Mouse (Mus musculus): ENCODE measurements around the gene Rbp1. TPM values are rescaled to one million over a fixed set of nuclear protein-coding genes. Genes with fewer than 3 reads are reported as not detected.

Rbp1 gene
- 70.6 and 71.2 TPM in 2 replicates for polyA plus RNA-seq (2012; rRNA removed)

DNA sequence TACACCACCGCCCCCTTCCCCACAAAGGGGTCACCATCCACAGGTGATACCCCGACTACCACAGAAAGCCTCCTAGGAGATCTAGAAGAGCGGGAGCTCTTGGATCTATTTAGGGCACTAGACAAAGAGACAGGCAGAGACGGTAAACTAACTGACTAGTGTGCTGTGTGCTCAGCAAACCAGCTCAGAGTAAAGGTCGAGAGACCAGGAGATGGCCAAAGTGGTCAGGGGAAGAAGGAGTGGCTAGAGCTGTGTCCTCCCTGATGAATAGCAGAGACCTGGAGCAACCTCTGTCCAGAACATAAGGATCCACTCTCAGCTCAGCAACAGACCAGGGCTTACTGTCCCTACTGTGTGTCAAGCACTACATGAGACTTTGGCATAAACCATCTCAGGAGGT lies at the start of gene Rbp1:
TSS of gene Rbp1 (plus strand) at position 306 of the 400 bp plus-strand sequence.
- no peak for DNase-seq (ENCODE audit: low spot score)

DNA sequence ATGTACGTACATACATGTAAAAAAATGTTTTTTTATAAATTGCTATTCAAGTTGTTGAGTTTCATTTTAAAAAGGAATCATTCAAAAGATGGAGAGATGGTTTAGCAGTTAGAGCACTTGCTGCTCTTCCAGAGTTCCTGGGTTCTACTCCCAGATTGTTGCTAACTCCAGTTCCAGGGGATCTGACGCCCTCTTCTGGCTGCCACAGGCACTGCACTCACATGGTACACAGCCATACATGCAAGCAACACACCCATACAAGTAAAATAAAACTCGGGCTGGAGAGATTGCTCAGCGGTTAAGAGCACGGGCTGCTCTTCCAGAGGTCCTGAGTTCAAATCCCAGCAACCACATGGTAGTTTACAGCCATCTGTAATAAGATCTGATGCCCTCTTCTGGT lies 49.4 kb upstream of the Rbp1 start:
- DNase-seq (ENCODE audit: low spot score): no peak

DNA sequence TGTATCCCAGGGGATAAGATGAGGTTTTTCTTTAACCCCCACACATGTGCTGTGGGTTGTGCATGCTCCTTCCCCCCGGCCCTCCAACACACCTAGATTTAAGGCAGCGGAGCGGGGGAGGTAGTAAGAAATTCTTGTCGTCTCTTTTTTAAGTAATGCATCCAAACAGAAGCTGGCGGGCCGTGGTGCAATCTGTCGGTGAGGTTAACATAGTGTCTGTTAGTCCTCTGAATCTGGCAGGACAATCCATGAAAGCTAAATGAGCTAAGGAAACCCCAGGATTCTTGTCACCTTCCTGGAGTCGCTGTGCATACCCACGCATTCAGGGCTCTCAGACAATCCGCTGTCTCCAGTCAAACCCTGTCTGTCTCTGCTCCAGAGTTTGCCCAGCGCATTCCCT lies 47.9 kb upstream of the Rbp1 start:
- DNase-seq (ENCODE audit: low spot score): no peak

DNA sequence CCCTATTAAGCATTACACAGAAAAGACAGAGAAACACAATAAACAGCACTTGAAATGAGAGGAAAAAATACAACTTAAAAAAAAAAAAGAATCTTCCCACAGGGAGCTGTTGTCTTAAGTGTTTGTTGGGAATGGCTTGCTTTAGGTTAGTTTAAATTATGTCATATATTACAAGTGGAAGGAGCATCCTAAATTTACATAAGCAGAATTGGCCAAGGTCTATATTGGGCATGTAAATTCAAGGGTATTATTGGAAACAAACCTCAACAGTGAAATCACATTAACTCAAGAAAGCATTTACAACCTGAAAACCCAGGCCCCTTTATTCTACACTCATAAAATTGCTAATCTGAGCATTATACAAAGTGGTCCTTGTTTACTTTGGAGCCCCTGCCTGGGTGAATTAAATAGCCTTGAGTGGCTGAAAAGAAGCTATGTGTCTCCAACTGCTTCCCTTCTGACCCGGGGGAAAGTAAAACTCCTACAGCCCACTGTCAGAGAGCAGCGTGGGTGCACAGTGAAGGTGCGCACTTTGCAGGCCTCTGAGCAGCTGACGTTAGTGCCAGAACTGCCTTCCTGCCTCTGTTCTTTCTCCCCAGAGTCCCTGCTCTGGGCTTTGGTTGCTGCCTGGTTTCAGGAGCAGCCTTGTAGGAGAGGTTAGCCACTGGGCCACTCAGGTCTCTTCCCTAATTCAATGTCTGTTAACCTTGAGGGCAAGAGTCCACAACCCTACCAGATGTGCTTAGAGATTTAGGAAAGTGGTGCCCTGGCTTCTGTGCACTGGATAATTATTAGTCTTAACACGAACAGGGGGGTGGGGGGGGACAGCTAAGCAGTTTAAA lies 47.2 kb upstream of the Rbp1 start:
- DNase-seq (ENCODE audit: low spot score): no peak

DNA sequence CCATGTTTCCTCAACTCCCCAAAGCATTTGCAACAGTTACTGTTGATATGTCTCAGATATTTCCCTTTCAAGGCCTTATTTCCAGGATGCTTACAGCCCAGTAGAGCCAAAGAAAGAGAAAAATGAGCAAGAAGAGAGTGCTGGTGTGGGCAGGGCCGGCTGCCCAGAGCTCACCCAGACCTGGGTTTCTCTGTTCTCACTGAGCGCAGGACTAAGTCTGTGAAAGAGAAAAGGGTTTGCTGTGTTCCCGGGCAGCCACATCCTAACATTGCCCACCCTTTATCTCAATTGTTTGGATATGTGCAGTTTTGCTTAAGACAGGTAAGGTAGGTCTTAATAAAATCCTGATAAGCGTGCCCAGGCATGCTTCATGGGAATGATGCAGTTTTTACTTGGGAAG lies 43.0 kb upstream of the Rbp1 start:
- no peak for DNase-seq (ENCODE audit: low spot score)

DNA sequence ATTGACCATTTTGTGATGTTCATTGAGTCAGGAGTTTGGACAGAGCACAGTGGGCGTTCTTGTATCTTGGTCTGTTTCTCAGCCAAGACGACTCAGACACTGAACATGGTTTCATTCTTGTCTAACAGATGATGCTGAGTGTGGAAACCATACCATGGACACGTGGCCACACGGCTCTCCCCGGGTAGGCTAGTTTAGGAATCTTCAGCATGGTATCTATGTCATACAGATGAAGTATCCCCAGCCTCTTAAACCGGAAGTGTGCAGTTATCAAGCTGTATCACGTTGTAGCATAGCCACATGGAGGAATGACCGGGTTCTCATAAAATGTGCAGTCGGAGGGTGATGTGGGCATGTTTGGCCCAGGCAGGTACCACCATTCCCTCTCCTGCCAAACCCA lies 42.2 kb upstream of the Rbp1 start:
- DNase-seq (ENCODE audit: low spot score): no peak

DNA sequence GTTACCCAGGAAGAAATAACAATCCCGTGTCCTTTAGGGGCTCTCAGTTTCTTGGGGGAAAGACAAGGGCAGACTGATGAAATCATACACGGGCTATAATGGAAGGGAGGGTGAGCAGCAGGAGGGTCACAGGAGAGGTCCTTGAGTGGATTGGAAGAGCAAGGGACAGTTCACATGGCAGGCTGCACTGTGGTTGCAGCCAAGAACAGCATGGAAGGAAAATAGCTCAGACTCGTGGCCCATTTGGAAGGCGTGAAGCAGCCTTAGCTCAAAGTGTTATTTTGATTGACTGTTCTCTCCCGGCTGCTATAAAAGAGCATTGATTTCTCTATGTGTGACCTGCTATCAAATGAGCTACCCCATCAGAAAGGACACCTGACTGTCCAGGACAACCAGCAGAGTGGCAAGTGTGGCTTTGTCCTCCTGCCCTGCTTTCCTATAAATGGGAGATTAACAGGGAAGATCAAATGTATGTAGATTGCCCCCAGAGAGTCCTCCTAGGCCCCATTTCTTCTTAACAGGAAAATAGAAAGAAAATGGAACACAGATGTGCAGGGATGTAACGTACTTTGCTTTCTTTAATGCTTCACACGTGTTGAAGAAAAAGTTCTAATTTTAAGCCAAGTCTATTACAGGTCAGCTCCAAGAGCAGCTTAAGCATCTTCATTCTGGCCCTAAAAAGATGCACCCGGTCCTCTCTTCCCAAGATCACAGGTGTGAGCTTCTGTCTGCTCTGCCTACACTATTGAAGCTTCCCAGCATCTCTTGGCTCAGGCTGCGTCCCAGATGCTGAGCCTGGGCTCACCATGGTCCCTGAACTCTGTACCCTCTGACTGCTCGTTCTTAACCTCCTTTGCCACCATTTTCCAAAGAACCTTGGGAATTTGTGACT lies 34.8 kb upstream of the Rbp1 start:
- no peak for DNase-seq (ENCODE audit: low spot score)

DNA sequence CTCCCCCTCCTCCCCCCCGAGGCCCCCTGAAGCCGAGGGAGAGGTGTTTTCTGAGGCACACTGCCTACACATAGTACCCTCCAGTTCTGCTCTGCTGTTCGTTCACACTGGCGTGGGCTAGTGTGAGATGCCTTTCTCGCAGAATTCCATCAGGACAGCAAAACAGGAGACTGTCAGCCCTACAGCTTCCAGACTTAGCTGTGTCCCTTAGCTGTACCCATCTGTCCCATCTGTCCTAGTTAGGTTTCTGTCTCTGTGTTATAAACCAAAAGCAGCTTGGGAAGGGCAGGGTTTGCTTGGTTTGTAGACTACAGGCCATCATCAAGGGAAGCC lies 34.2 kb upstream of the Rbp1 start:
- no peak for DNase-seq (ENCODE audit: low spot score)

DNA sequence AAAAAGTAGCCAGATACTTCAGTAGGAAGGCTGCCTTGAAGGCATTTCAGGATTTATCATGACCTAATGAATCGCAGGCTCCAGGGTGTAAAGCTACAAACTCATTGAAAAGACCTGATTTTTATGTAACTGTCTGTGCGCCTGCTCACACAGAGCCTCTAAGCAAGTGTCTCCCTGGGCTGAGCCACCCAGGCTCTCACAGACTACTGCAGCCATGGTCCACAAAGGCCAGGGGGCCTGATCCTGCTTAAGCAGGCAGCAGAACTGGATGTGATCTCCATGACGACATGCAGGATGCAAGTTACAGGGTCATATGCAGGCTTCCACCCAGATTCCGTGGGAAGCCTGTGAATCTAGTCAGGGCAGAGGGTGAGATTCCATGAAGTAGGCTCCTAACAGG lies 29.3 kb upstream of the Rbp1 start:
- no peak for DNase-seq (ENCODE audit: low spot score)

DNA sequence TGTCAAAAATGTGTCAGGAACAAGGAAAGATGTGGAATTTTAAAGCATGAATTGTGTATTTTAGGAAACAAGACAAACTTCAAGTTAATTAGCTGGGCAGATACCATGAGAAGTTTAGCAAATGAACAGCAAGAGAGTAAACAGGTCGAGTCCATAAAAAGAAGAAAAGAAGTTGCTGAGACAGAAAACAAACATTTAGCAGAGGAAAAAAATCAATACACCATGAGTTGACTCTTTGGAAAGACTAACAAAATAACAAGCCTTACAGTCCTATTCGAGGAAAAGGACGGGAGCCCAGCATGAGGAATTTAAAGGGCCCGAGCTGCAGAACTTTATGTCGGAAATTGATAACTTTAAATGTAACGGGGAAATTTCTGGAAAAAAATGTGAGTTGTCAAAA lies 25.6 kb upstream of the Rbp1 start:
- no peak for DNase-seq (ENCODE audit: low spot score)

DNA sequence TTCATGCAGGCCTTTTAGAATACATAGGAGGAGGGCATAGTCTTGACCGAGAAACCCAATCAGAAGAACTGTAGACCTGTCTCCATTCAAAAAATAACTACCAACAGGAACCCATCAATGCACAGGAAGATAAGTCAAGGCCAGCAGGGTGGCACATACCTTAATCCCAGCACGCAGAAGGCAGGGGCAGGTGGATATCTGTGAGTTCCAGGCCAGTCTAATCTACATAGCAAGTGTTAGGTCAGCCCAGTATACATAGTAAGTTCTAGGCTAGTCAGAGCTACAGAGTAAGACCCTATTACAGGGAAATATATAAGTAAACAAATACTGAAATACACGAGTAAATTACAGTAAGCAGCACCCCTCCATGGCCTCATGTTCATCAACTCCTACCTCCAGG lies 24.9 kb upstream of the Rbp1 start:
- no peak for DNase-seq (ENCODE audit: low spot score)

DNA sequence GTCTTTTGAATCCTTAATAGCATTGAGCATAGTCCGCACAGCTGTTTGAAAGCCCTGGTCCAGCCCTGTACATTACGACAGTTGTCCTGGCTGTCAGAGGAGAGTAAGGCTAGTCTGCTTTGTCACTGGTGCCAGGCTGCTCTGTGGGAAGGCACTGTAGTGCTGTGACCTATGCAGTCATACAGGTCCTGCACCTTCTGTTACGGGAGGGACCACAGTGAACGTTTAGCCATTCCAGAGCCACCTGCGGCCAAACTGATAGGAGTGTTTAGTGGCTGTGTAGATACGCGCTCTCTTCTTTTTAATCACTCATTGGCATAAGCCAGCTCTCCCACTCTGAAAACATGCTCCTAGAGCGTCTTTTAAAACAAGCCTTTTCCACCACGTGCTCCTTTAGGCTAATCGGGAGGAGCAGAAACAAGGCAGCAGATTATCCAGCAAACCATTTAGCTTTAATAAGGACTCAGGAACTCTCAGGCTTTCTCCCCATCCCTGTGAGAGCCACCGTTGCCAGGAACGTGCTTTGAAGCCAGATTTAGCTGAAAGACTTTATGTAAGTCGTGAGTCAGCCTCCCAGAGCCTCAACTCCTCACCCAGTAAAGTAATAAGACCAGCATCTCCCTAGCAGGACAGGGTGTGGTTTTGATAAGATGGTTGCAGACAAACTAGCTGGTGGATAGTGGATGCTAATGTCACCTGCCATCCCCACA lies 22.4 kb upstream of the Rbp1 start:
- DNase-seq (ENCODE audit: low spot score): no peak

DNA sequence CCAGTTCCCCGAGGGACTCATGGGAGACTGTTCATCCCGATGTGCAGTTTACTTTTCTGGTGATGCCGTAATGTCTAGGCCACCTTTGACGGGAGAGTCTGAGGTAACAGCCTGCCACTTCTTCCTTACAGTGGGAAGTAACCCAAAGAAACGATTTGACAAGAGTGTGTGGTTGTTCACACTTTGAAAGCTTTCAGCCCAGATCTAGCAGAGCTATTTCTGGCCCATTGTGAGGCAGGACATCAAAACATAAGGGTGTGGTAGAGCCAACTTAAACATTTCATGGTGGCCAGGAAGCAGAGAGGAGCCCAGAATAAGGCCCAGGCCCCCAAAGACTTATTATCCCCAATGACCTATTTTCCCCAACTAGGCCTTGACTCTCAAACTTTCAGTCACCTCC lies 21.1 kb upstream of the Rbp1 start:
- DNase-seq (ENCODE audit: low spot score): no peak

DNA sequence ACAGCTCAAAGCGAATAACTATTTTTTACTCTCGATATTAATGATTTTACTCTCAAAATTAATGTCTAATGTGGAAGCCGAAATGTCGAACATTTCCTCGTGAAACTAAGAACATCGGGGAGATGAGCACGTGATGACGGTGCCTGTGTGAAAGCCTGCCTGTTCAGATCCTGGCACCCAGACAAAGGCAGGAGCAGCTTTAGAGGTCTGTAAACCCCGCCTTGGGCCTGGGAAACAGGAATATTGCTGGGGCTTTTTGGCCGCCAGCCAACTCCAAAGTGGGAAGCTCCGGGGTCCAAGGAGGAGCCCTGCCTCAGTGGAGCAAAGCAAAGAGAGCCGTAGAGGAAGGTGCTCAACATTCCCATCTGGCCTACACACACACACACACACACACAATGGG lies 15.0 kb upstream of the Rbp1 start:
- no peak for DNase-seq (ENCODE audit: low spot score)

DNA sequence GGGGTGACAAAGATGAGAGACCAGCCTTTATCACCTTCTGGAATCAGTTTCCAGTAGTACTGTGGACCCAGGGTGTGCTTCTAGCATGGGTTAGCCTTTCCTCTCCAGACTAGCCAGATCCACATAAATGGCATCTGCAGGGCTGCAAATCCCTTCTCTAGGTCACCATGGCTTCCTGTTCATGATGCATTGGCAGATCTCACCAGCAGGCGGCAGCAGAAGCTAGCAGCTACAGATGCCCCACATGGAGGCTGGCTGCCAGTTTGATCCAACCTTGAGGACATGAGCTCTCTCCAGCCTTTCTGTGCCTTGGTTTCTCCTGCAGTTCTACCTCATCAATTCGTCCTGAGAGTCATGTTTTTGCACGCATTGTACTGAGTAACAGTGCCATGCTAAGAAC lies 13.6 kb upstream of the Rbp1 start:
- DNase-seq (ENCODE audit: low spot score): peak; percentile 57

DNA sequence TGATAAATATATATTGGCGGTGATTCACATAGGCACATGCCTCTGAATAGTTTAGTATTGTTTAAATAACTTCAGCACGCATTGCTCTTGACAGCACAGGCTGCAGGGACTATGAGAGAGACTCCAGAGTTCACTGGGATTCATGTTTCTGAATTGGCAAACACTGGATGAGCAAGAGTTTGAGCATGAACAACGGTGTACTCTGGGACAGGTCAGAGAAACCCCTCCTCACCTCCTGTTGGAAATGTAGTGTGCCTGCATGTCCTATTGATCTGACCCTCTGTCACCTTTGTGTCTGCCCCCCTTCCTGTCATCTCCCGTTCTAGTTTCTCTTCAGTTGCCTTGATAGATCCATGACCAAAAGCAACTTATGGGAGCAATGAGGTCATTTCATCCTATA lies 7.3 kb upstream of the Rbp1 start:
- DNase-seq (ENCODE audit: low spot score): no peak

DNA sequence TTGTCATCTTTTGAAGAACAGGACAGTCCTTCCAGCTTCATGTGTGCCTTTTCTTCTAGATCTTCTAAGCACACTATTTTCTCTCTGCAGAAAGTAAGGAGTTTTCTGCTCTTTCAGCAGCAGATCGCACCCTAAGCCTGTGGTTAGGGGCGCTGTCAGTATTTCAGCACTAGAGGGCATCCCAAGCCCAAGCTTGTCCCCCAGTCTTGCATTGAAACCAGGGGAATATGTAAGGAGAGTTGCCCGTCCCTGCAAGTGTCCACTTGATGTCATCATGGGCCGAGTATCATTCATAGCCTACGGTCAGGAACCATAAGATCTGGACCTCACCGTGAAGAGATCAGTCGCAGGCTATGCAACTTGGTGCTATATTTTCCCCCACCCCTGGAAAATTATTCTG lies 4.8 kb upstream of the Rbp1 start:
- DNase-seq (ENCODE audit: low spot score): no peak

DNA sequence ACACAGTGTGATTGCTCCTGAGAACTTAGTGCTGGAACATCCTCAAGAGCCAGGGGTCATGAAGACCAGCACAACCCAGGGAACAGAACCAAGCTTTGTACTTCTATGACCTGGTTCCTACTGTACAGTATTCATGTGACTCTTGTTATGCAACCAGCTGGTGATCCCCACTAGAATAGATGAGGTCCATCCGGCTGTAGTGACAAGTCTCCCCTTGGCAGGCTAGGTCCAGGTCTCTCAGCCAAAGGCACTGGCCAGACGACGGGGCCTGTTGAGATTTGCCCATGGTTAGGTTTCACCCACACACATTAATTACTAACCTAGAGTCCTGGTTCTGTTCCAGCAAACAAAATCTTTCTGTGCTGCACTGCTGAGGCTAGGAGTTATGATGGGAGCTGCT lies 4.4 kb upstream of the Rbp1 start:
- no peak for DNase-seq (ENCODE audit: low spot score)

DNA sequence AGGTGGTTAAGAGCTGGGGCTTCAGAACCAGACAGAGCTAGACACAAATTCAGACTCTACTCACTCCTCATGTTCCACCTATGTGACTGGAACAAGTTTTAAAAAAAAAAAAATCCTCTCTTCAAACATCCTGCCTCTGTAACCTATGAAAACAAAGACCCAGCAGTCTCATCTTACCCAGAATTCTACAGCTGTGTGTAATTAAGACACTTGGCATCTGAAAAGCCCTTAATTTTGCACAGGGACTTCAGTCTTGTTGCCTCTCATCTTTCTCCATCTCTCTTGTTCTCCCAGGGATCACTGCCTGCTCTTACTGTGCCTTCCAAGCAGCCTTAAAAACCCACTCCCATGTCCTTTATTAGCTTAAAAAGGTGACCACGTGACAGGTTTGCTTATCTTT lies 2.1 kb upstream of the Rbp1 start:
- no peak for DNase-seq (ENCODE audit: low spot score)

DNA sequence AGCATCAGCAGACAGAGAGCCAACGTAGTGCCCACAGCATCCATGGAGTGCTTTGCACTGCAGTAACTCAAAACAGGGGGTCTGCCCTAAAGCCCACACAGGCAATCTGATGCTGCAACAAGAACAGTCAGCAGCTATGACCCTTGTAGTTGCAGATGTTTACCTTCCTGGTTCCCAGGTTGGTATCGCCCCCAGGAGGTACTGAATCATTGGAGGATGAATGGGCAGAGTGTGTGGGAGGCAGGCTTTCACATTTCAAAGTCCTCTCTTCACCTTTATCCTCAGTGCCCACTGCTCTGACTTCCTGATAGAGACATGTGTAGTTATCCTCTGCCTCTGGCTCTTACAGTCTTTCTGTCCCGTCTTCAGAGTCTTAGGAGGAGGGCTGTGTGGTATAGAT lies 858 bp upstream of the Rbp1 start:
- no peak for DNase-seq (ENCODE audit: low spot score)

DNA sequence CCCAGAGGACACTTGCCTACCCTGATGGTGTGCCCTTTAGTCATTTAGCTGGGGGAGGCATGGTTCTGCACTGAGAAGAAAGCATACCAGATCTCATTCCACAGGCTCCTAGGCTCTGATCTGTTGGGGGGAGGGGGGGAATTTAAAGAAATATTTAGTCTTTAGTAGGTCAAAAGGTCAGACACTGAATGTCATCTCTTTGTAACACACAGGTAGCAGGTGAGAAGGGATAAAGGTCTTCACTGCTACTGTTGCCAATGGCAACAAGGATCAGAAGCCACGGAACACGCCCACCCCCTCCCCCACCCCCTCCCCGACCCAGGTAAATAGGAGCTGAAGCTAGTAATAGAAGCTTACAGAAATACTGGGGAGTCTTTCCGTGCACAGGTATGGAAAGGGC lies 930 bp downstream of the Rbp1 start:
- no peak for DNase-seq (ENCODE audit: low spot score)

DNA sequence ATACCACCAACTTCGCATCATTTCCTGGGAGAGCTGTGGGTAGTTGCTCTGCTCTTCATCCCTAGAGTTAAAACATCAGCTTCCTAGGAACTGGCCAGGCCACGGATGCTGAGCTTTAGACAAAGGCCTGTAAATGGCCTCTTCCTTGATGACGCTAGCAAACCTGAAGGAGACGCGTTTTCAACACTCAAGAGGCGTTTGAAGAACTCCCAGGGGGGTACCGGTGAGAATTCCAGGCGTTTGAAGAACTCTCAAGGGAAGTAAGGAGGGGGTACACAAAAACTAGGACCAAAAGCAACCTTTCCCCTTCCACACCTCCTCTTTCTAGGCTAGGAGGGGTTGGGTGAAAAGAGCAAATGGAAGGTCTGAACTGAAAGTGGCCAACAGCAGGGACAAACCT lies 1.5 kb downstream of the Rbp1 start:
- no peak for DNase-seq (ENCODE audit: low spot score)

Measured in urinary bladder, adult 2 months (tissue).